22 mouse cellular contexts compared by ENCODE assay signal in genomic region chr7:55880882-55881281, GRCm38 (mm10). TPM values are rescaled to one million over a fixed set of nuclear protein-coding genes. Genes with fewer than 3 reads are reported as not detected.
DNase-seq lines count a peak whose midpoint lies in the region; ATAC-seq and TF ChIP-seq lines count a peak whose summit lies in the region.
"Had no signal": no experiment of that assay in that cellular context is flagged by ENCODE, and none has a peak within 500 bp of the region (broad histone marks: within the 10 kb centered on the region; RNA-seq: fewer than 3 reads in every experiment).

No protein-coding gene starts in this region.

- peak; percentile 40; the same call in 1 of the 2 replicates for ATAC-seq in hindbrain, embryonic 16.5 days
- ATAC-seq in hindbrain, embryonic 13.5 days (ENCODE audit: low FRiP score): no peak
- no peak for ATAC-seq in midbrain, postnatal 0 days (ENCODE audit: low FRiP score)
- ATAC-seq in midbrain, embryonic 14.5 days (ENCODE audit: low FRiP score, low TSS enrichment): no peak
- ATAC-seq in neural tube, embryonic 14.5 days (ENCODE audit: low read depth): peak; percentile 69
- ATAC-seq in neural tube, embryonic 15.5 days (ENCODE audit: low FRiP score): peak; percentile 65
- ATAC-seq: CD4-positive, CD25-positive, alpha-beta regulatory T cell, adult 4 months; forebrain, embryonic 13.5 days; forebrain, embryonic 16.5 days; intestine, embryonic 15.5 days had no signal

- TF ChIP-seq CTCF in midbrain, postnatal 0 days (IDR thresholded peaks at IDR 0.05): no peak

- H3K27me3 ChIP-seq in hindbrain, embryonic 16.5 days (replicated peaks; ENCODE audit: control insufficient read depth, insufficient read depth, low read length): no peaks in the 10 kb centered on the region
- no peaks in the 10 kb centered on the region for H3K27me3 ChIP-seq in hindbrain, embryonic 13.5 days
- H3K27me3 ChIP-seq in midbrain, postnatal 0 days (ENCODE audit: insufficient read depth, low read length): no peaks in the 10 kb centered on the region
- H3K27me3 ChIP-seq in midbrain, embryonic 14.5 days (ENCODE audit: control insufficient read depth, insufficient read depth, low read length): no peaks in the 10 kb centered on the region
- H3K27me3 ChIP-seq in neural tube, embryonic 14.5 days (ENCODE audit: control insufficient read depth, insufficient read depth, low read length): no peaks in the 10 kb centered on the region
- no peaks in the 10 kb centered on the region for H3K27me3 ChIP-seq in neural tube, embryonic 15.5 days (replicated peaks)
- H3K27me3 ChIP-seq: embryonic facial prominence, embryonic 13.5 days; forebrain, embryonic 13.5 days; intestine, embryonic 15.5 days had no signal

- H3K9me3 ChIP-seq in hindbrain, embryonic 16.5 days (ENCODE audit: control insufficient read depth, low read length): no peaks in the 10 kb centered on the region
- no peaks in the 10 kb centered on the region for H3K9me3 ChIP-seq in hindbrain, embryonic 13.5 days
- no peaks in the 10 kb centered on the region for H3K9me3 ChIP-seq in midbrain, postnatal 0 days (ENCODE audit: low read length)
- H3K9me3 ChIP-seq in midbrain, embryonic 14.5 days (ENCODE audit: control insufficient read depth, low read length): no peaks in the 10 kb centered on the region
- H3K9me3 ChIP-seq in neural tube, embryonic 14.5 days (ENCODE audit: control insufficient read depth, low read length): no peaks in the 10 kb centered on the region
- no peaks in the 10 kb centered on the region for H3K9me3 ChIP-seq in neural tube, embryonic 15.5 days (replicated peaks)
- H3K9me3 ChIP-seq: embryonic facial prominence, embryonic 10.5 days; embryonic facial prominence, embryonic 13.5 days; forebrain, embryonic 13.5 days; intestine, embryonic 15.5 days had no signal

- WGBS in hindbrain, embryonic 16.5 days: 87% methylated on average over 9 of the region's 9 CpGs
- WGBS in hindbrain, embryonic 13.5 days: 88% methylated on average over 9 of the region's 9 CpGs
- WGBS in midbrain, postnatal 0 days: 83% methylated on average over 9 of the region's 9 CpGs
- 91% methylated on average over 9 of the region's 9 CpGs for WGBS in midbrain, embryonic 14.5 days
- 68% methylated on average over 9 of the region's 9 CpGs for WGBS in neural tube, embryonic 14.5 days
- 58% methylated on average over 9 of the region's 9 CpGs for WGBS in neural tube, embryonic 15.5 days

- peak; percentile 22 for DNase-seq in midbrain, postnatal 0 days (ENCODE audit: low spot score)
- no peak for DNase-seq in midbrain, embryonic 14.5 days
- DNase-seq: adrenal gland, adult 2 months; adrenal gland, postnatal 14 days; cerebellum, adult 11 months; cerebellum, adult 2 months; cerebellum, adult 9-11 months; cerebellum, postnatal 25 days; gastrocnemius, postnatal 25 days had no signal

- H3K27ac ChIP-seq in hindbrain, embryonic 16.5 days (ENCODE audit: low read depth, low read length): no peak overlapping the region
- H3K27ac ChIP-seq in hindbrain, embryonic 13.5 days: no peak overlapping the region
- H3K27ac ChIP-seq in midbrain, postnatal 0 days (ENCODE audit: low read depth, low read length): no peak overlapping the region
- H3K27ac ChIP-seq in midbrain, embryonic 14.5 days (replicated peaks; ENCODE audit: low read depth, low read length): no peak overlapping the region
- no peak overlapping the region for H3K27ac ChIP-seq in neural tube, embryonic 14.5 days (ENCODE audit: low read depth, low read length)
- peak overlapping the region; percentile 10; the same call in 1 of the 2 replicates for H3K27ac ChIP-seq in neural tube, embryonic 15.5 days (replicated peaks)
- H3K27ac ChIP-seq: embryonic facial prominence, embryonic 10.5 days; embryonic facial prominence, embryonic 13.5 days; forebrain, embryonic 13.5 days; hindbrain, embryonic 14.5 days; intestine, embryonic 15.5 days had no signal

- no peak overlapping the region for H3K4me3 ChIP-seq in hindbrain, embryonic 16.5 days (ENCODE audit: low read length)
- H3K4me3 ChIP-seq in hindbrain, embryonic 13.5 days: no peak overlapping the region
- no peak overlapping the region for H3K4me3 ChIP-seq in midbrain, postnatal 0 days (ENCODE audit: low read depth, low read length)
- H3K4me3 ChIP-seq in midbrain, embryonic 14.5 days (replicated peaks; ENCODE audit: low read depth, low read length): no peak overlapping the region
- H3K4me3 ChIP-seq in neural tube, embryonic 14.5 days (ENCODE audit: low read depth, low read length): no peak overlapping the region
- no peak overlapping the region for H3K4me3 ChIP-seq in neural tube, embryonic 15.5 days (replicated peaks)
- H3K4me3 ChIP-seq: embryonic facial prominence, embryonic 10.5 days; embryonic facial prominence, embryonic 13.5 days; erythroblast, embryonic 14.5 days; forebrain, embryonic 13.5 days; intestine, embryonic 15.5 days had no signal

- H3K4me1 ChIP-seq in hindbrain, embryonic 16.5 days (ENCODE audit: control insufficient read depth, insufficient read depth, low read depth, low read length): no peaks in the 10 kb centered on the region
- no peaks in the 10 kb centered on the region for H3K4me1 ChIP-seq in hindbrain, embryonic 13.5 days (replicated peaks)
- H3K4me1 ChIP-seq in midbrain, postnatal 0 days (ENCODE audit: insufficient read depth, low read length): no peaks in the 10 kb centered on the region
- no peaks in the 10 kb centered on the region for H3K4me1 ChIP-seq in midbrain, embryonic 14.5 days (ENCODE audit: control insufficient read depth, insufficient read depth, low read length)
- no peaks in the 10 kb centered on the region for H3K4me1 ChIP-seq in neural tube, embryonic 14.5 days (ENCODE audit: control insufficient read depth, insufficient read depth, low read length)
- 0 out of 2 replicates have a peak, but pooled peaks cover 4% of the 10 kb centered on the region for H3K4me1 ChIP-seq in neural tube, embryonic 15.5 days
- H3K4me1 ChIP-seq: embryonic facial prominence, embryonic 10.5 days; embryonic facial prominence, embryonic 13.5 days; forebrain, embryonic 13.5 days; intestine, embryonic 15.5 days had no signal

- H3K36me3 ChIP-seq in hindbrain, embryonic 16.5 days (ENCODE audit: control insufficient read depth, insufficient read depth, low read length): peaks cover 17% of the 10 kb centered on the region
- peaks cover 55% of the 10 kb centered on the region for H3K36me3 ChIP-seq in hindbrain, embryonic 13.5 days
- H3K36me3 ChIP-seq in midbrain, postnatal 0 days (ENCODE audit: insufficient read depth, low read length): peaks cover 34% of the 10 kb centered on the region
- H3K36me3 ChIP-seq in midbrain, embryonic 14.5 days (ENCODE audit: control insufficient read depth, insufficient read depth, low read length): peaks cover 43% of the 10 kb centered on the region
- H3K36me3 ChIP-seq in neural tube, embryonic 14.5 days (ENCODE audit: control insufficient read depth, insufficient read depth, low read length): peaks cover 13% of the 10 kb centered on the region; the same call in 1 of the 2 replicates
- peaks cover 38% of the 10 kb centered on the region for H3K36me3 ChIP-seq in neural tube, embryonic 15.5 days

- no peak overlapping the region for H3K4me2 ChIP-seq in hindbrain, embryonic 16.5 days (ENCODE audit: low read length)
- no peak overlapping the region for H3K4me2 ChIP-seq in hindbrain, embryonic 13.5 days
- no peak overlapping the region for H3K4me2 ChIP-seq in midbrain, postnatal 0 days (ENCODE audit: low read depth, low read length, poor library complexity, severe bottlenecking)
- no peak overlapping the region for H3K4me2 ChIP-seq in midbrain, embryonic 14.5 days (ENCODE audit: low read length)
- H3K4me2 ChIP-seq in neural tube, embryonic 14.5 days (ENCODE audit: low read depth, low read length): no peak overlapping the region
- no peak overlapping the region for H3K4me2 ChIP-seq in neural tube, embryonic 15.5 days
- H3K4me2 ChIP-seq: embryonic facial prominence, embryonic 13.5 days; forebrain, embryonic 13.5 days; heart, embryonic 11.5 days; hindbrain, embryonic 14.5 days; intestine, embryonic 15.5 days had no signal

- no peak overlapping the region for H3K9ac ChIP-seq in hindbrain, embryonic 16.5 days (ENCODE audit: low read depth, low read length)
- no peak overlapping the region for H3K9ac ChIP-seq in hindbrain, embryonic 13.5 days
- H3K9ac ChIP-seq in midbrain, postnatal 0 days (replicated peaks; ENCODE audit: low read length, poor library complexity, severe bottlenecking): no peak overlapping the region
- H3K9ac ChIP-seq in midbrain, embryonic 14.5 days (replicated peaks; ENCODE audit: low read length): no peak overlapping the region
- no peak overlapping the region for H3K9ac ChIP-seq in neural tube, embryonic 14.5 days (replicated peaks; ENCODE audit: low read depth, low read length)
- H3K9ac ChIP-seq in neural tube, embryonic 15.5 days (replicated peaks): no peak overlapping the region
- H3K9ac ChIP-seq: embryonic facial prominence, embryonic 13.5 days; forebrain, embryonic 13.5 days; hindbrain, embryonic 14.5 days; intestine, embryonic 15.5 days had no signal

RNA-seq across cellular contexts. Expression of gene Cyfip1, which starts 39.3 kb away (rescaled TPM):
- 44.8 and 45.1 TPM in 2 replicates for polyA plus RNA-seq in hindbrain, embryonic 16.5 days (2015; fragmentation: Nextera tagmentation; extraction: Ambion mirVana)
- 50.2 and 51.0 TPM in 2 replicates for polyA plus RNA-seq in hindbrain, embryonic 13.5 days (2015; fragmentation: Nextera tagmentation; extraction: Ambion mirVana)
- total RNA-seq in midbrain, postnatal 0 days (2014; rRNA removed): 41.4 and 49.5 TPM in 2 replicates
- polyA plus RNA-seq in midbrain, postnatal 0 days (2015; fragmentation: Nextera tagmentation; extraction: Ambion mirVana): 31.4 and 33.1 TPM in 2 replicates
- 29.7 and 55.1 TPM in 2 replicates for polyA plus RNA-seq in midbrain, embryonic 14.5 days (2014; fragmentation: Nextera tagmentation; extraction: Ambion mirVana)
- 39.2 and 50.1 TPM in 2 replicates for polyA plus RNA-seq in neural tube, embryonic 14.5 days (2014; fragmentation: Nextera tagmentation; extraction: Ambion mirVana)
- polyA plus RNA-seq in neural tube, embryonic 15.5 days (2015; fragmentation: Nextera tagmentation; extraction: Ambion mirVana): 39.0 and 51.2 TPM in 2 replicates

Comparison
In these comparisons a context has a peak if more than half of its experiments do, and no peak if none do; other contexts are left out.
1. ATAC-seq: peak in hindbrain, embryonic 16.5 days (single experiment), neural tube, embryonic 14.5 days (single experiment) and neural tube, embryonic 15.5 days (single experiment); none in hindbrain, embryonic 13.5 days (single experiment), midbrain, postnatal 0 days (single experiment) and midbrain, embryonic 14.5 days (single experiment).